Mouse (Mus musculus) colon, adult 2 months (tissue): Measurements from ENCODE around the gene Prr11. TPM values are rescaled to one million over a fixed set of nuclear protein-coding genes. Genes with fewer than 3 reads are reported as not detected.

ENCODE experiments used
- polyA plus RNA-seq: library from polyadenylated mRNA; depleted of rRNA; stranded (reverse); fragments of >200 nt; gene quantifications from 2 replicates; pipeline ENCODE4 v1.2.3, GENCODE M21; 2012; rRNA removed

The Prr11 gene
- 0.60 and 0.81 TPM in 2 replicates for polyA plus RNA-seq

DNA sequence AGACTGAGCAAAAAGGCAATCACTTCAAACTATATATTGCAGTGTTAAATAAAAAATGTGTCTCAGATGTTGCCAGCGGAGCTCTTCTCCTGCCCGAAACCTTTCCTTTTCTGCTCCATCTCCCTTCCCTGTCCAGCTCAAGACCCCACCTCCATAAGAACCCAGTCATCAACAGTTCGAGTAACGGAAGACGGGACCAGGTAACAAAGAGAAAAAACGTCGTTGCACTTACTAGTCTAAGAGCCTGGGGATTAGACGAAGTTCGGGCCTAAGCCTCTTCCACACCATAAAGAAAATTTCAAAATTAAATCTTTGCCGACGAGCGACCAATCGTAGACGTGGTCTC lies at the start of gene Prr11:
TSS of gene Prr11 (minus strand) at position 300 of the 346 bp plus-strand sequence.

DNA sequence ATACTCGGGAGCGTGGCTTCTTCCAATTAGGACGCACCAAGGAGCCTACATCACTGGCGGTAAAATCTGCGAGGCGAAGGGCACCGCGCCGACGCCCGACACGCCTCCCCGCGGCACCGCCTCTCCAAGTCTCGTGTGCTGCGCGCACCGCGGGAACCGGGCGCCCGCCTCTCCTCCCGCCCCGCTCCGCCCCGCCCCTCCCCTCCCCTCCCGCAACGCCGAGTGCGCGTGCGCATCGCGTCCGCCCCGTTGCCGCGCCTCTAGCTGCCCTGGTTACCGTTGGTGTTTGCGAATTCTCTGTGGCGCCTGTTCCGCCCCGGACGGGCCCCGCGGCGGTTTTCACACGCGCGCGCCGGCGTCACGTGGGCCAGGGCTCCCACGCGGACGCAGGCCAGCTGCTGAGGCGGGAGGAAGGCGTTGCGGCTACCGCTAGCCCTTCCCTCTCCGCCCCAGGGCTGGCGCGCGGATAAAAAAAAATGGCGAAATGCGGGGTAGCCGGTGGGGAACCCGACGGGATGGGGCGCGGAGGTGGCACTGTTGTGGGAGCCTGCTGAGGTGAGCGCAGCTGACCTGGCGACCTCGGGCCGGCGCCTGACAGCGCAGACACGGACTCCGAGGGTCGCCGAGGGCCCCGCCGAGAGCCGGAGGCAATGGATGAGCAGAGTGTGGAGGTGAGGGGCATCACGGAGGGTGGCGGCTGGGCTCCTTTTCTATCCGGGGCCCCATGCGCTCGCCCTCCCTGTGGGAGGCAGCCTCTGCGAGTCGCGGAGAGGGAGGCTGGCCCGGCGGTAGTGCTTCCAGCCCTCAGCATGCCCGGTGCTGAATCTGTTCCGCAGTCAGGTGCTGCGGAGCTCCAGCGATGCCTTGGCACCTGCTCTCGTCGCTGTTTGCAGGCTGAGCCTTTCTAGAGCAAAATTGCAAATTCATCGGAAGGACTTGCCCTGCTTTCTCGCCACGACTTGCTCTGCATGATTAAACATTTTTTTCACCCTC lies 18.6 kb upstream of the Prr11 start, which contains the start of gene Trim37:
TSS of gene Trim37 (plus strand) at position 254 of the 993 bp plus-strand sequence.

GRCm38 (mm10) chr11:87108755-87109518 lies 429 bp upstream of the Prr11 start, which contains the start of gene Ska2:
Gene Ska2 (plus strand): TSS chr11:87109234.

GRCm38 (mm10) chr11:87086290-87086984 lies 22.1 kb downstream of the Prr11 start, which contains the start of gene Smg8:
Gene Smg8 (minus strand): TSS chr11:87086774.

DNA sequence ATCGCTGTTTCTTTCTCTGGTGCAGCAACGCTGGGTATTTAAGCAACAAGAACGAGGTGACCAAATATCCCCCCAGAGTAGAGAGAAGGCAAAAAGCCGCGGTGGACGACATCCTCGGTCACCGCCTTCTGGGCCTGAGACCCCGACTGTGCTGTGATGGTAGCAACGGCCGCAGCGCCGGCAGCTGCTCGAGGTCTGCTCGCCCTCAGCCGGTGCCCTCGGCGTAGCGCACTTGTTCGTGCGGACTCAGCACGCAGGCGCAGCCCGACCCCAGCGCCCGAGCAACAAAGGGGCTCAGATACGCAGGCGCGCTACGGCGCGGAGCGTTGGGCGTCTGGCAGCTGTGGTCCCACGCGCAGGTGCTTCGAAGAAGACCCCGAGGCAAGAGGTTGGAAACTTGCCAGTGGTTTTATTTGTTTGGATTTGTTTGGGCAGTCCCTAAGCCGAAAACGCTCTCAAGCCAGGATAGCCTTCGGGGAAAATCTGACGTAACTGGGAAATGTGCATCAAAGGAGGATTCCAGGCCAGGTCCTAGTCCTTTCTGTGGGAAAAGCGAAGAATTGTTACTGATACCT lies 34.6 kb downstream of the Prr11 start, which contains the start of gene Gdpd1:
TSS of gene Gdpd1 (minus strand) at position 197 of the 575 bp plus-strand sequence.

Other genes starting within 250 kb of the Prr11 start
- gene Ypel2, start 115.0 kb downstream of the Prr11 start, polyA plus RNA-seq, result 6.6 and 6.7 TPM in 2 replicates
- gene Gdpd1, start 34.6 kb downstream of the Prr11 start, polyA plus RNA-seq, result 29.9 and 32.6 TPM in 2 replicates
- gene Smg8, start 21.9 kb downstream of the Prr11 start, polyA plus RNA-seq, result 4.1 and 4.4 TPM in 2 replicates
- 1.2 TPM in 2 replicates for gene Ska2, start 526 bp upstream of the Prr11 start, polyA plus RNA-seq
- 1.8 and 3.0 TPM in 2 replicates for gene Trim37, start 18.4 kb upstream of the Prr11 start, polyA plus RNA-seq